Mouse (Mus musculus): ENCODE measurements around the gene Spi1. TPM values are rescaled to one million over a fixed set of nuclear protein-coding genes. Genes with fewer than 3 reads are reported as not detected.
A peak's percentile ranks its signal among the peaks of the same experiment; 100 is the strongest.

The Spi1 gene
- total RNA-seq, 2 experiments from 2014 or later: 3.4 to 4.8 TPM

GRCm38 (mm10) chr2:91053934-91054382 lies 28.2 kb upstream of the Spi1 start, which contains the start of gene Psmc3:
Psmc3 (plus strand) TSS chr2:91054009.
- Histone ChIP-seq H3K4me3 (peak within 1 kb of the TSS; percentile 94), H3K27ac (peak within 1 kb of the TSS; percentile 99)
- intact Hi-C loops (cut with DNase I): loop anchor here (2.0 kb wide), 1 partner anchor 113 kb away; the partner anchor contains the start of gene Celf1
- peak; percentile 95 to 97 for DNase-seq (ENCODE audit: extremely low spot score in 1 of 2, low spot score in 2 of 2)
- TF ChIP-seq CTCF (IDR thresholded peaks at IDR 0.05): no peak

DNA sequence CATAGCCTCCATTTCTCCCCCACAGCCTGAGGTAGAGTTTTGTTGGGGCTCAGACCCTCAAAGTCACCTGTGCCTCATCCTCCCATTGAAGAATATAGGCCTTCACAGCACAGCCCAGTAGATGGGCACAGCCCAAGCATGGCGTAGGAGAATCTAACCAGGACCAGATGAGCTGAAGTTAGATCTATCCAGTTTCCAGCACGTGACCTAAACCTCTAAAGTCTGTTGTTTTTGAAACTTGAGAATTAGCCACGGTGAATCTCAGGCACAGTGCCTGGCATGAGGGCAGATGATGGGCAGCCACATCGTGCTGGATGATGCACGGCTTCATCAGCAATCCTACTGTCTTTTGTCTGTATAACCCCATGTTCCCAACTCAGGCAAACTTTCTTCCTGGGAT lies 23.8 kb upstream of the Spi1 start:
- no peak for TF ChIP-seq CTCF (IDR thresholded peaks at IDR 0.05)
- DNase-seq (ENCODE audit: extremely low spot score in 1 of 2, low spot score in 2 of 2): no peak
- intact Hi-C loops (cut with DNase I): no loop called here
- Histone ChIP-seq H3K27ac (no peak overlapping the region), H3K4me3 (no peak overlapping the region)

DNA sequence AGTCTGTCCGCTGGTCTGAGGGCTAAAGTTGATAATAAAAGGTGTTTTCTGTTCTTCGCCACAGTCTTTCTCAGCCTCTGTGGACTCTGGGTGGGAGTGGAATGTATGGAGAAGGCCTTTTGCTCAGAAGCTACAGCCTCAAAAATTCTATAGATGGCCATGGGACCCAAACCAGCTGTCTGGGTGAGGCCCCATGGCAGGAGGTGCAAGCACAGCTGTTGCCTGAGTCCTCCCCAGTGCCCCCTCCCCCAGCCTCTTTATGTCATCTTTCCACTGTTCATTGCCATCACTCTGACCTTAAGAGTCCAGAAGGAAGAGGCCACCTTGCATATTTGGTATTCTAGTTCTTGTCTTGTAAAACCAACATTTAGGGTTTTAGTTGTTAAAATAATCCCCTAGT lies 22.8 kb upstream of the Spi1 start:
- intact Hi-C loops (cut with DNase I): no loop called here
- Histone ChIP-seq H3K4me3 (no peak overlapping the region), H3K27ac (no peak overlapping the region)
- TF ChIP-seq CTCF (IDR thresholded peaks at IDR 0.05): no peak
- DNase-seq (ENCODE audit: extremely low spot score in 1 of 2, low spot score in 2 of 2): no peak

DNA sequence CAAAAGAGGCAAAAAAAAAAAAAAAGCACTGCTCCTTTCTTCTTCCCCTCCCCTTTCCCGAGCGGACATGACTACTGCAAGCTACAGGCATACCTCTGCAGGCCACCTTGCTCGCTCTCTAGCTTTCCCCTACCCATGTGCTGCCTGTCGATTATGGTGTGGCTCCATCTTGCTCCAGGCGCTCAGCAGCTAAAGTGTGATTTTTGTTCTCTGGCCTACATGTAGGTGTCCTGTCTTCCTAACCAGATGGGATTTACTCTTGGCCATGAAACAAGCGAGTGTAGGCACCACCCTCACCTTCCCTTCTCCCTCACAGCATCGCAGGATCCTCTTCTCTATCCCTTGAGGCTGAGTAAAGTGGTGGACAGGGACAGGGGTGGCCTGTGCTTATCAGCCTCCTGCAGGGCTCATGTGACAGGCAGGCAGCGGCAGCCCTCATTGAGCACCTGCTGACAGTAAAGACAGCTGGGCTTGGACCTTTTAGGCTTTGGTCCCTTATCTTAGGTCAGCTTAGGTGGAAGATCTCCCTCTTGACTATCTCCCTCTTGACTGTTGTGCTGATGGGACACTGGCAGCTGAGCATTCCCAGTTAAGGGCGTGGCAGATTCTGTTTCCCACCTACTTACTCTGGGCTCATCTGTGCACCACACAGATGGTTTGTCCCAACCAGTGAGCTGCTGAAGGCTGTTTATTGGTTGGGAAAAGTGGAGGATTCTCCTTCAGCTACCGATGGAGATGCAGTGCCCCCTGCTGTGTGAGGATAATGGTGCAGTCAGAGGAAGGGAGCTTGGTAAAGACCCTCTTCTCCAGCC lies 21.4 kb upstream of the Spi1 start:
- intact Hi-C loops (cut with DNase I): loop anchor here (1.0 to 2.0 kb wide), 2 partner anchors 146 to 195 kb away; no protein-coding TSS in a partner anchor
- Histone ChIP-seq H3K4me3 (no peak overlapping the region), H3K27ac (peak overlapping the region; percentile 71)
- TF ChIP-seq CTCF (IDR thresholded peaks at IDR 0.05): peak; percentile 75
- peak; percentile 61 to 74 for DNase-seq (ENCODE audit: extremely low spot score in 1 of 2, low spot score in 2 of 2)

DNA sequence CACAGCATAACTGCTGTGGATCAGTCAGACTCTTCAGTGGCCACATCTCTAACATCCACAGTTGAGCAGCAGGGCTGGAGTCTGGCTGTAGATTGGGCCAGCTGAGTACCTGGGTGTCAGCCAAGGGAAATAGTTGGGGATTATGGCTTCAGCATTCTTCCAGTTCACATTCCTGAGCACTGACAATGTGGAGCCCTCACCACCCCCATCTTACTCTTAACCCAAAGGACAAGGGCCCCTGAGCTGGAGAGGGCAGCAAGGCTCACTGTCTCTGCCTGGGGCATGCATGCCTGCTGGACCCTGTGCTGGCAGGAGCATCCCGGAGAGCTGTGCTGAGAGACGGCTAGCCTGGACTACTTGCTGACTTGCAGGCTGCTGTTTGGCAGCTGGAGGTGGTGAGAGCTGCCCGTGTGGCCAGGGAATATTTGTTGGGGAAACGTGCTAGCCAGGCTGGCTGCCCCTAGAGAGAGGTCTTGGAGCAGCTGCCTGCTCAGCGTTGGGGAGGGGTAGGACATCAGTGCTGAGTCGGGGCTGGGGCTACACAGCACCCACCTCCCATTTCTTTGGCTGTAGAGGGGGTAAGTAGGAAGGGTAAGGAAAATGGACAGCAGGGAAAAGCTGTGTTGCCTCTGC lies 20.2 kb upstream of the Spi1 start:
- H3K27ac ChIP-seq: peak overlapping the region; percentile 71; the same call in 1 of the 2 replicates
- no peak for TF ChIP-seq CTCF (IDR thresholded peaks at IDR 0.05)
- intact Hi-C loops (cut with DNase I): loop anchor here (1.0 to 2.0 kb wide), 2 partner anchors 147 to 197 kb away; no protein-coding TSS in a partner anchor

GRCm38 (mm10) chr2:91062779-91063606 lies 19.2 kb upstream of the Spi1 start:
- DNase-seq (ENCODE audit: extremely low spot score in 1 of 2, low spot score in 2 of 2): no peak
- intact Hi-C loops (cut with DNase I): no loop called here

More for the DNA sequence above, 20.2 kb upstream of the Spi1 start:
- no peak overlapping the region for H3K4me3 ChIP-seq
- DNase-seq (ENCODE audit: extremely low spot score in 1 of 2, low spot score in 2 of 2): no peak

GRCm38 (mm10) chr2:91064211-91064610 lies 18.0 kb upstream of the Spi1 start:
- TF ChIP-seq CTCF (IDR thresholded peaks at IDR 0.05): peak; percentile 22
- intact Hi-C loops (cut with DNase I): no loop called here

More at GRCm38 (mm10) chr2:91062779-91063606, 19.2 kb upstream of the Spi1 start:
- Histone ChIP-seq H3K4me3 (no peak overlapping the region), H3K27ac (no peak overlapping the region; the same call in 1 of the 2 replicates)
- TF ChIP-seq CTCF (IDR thresholded peaks at IDR 0.05): no peak

DNA sequence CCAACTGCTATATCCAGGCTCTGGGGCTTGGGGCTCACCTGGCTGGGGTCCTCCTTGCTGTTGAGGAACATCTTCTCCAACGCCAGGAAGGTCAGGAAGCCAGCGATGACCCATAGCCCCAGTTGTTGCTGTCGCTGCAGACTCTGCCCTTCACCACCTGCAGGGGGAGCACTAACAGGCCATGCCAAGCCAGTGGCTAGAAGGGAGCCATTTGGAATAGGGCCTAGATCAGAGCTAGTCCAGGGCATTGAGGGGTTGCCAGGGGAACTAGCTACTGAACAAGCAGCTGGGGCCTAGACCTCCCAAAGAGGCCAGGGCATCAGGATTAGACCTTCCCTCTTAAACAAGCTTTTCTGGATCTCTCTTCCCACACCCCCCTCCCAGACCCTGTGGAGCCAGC lies 16.6 kb upstream of the Spi1 start:
- peak in 1 of 2 experiments; percentile 57 for DNase-seq (ENCODE audit: extremely low spot score in 1 of 2, low spot score in 2 of 2)
- Histone ChIP-seq H3K4me3 (no peak overlapping the region), H3K27ac (peak overlapping the region; percentile 57; the same call in 1 of the 2 replicates)
- peak; percentile 78 for TF ChIP-seq CTCF (IDR thresholded peaks at IDR 0.05)
- intact Hi-C loops (cut with DNase I): no loop called here

More at GRCm38 (mm10) chr2:91064211-91064610, 18.0 kb upstream of the Spi1 start:
- H3K27ac ChIP-seq: no peak overlapping the region
- no peak overlapping the region for H3K4me3 ChIP-seq
- no peak for DNase-seq (ENCODE audit: extremely low spot score in 1 of 2, low spot score in 2 of 2)

DNA sequence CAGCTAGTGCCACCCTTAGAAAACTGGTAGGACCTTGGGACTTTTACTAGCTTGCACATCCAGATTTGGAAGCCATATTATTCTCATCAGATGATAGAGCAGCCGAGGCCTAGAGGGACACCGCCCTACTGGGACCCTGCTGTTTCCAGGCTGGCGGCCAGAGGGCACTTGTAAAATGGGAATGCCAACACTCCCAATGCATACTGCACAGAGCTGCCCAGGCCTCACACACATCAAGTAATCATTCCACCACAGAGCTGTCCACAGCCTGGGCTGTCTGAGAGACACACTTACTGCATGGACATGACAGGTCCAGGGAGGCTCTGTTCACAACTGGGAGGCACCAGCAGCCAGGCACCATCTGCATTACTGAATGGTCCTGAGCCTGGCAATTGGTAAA lies 15.7 kb upstream of the Spi1 start:
- Histone ChIP-seq H3K4me3 (no peak overlapping the region), H3K27ac (no peak overlapping the region)
- DNase-seq (ENCODE audit: extremely low spot score in 1 of 2, low spot score in 2 of 2): no peak
- intact Hi-C loops (cut with DNase I): no loop called here
- TF ChIP-seq CTCF (IDR thresholded peaks at IDR 0.05): no peak

DNA sequence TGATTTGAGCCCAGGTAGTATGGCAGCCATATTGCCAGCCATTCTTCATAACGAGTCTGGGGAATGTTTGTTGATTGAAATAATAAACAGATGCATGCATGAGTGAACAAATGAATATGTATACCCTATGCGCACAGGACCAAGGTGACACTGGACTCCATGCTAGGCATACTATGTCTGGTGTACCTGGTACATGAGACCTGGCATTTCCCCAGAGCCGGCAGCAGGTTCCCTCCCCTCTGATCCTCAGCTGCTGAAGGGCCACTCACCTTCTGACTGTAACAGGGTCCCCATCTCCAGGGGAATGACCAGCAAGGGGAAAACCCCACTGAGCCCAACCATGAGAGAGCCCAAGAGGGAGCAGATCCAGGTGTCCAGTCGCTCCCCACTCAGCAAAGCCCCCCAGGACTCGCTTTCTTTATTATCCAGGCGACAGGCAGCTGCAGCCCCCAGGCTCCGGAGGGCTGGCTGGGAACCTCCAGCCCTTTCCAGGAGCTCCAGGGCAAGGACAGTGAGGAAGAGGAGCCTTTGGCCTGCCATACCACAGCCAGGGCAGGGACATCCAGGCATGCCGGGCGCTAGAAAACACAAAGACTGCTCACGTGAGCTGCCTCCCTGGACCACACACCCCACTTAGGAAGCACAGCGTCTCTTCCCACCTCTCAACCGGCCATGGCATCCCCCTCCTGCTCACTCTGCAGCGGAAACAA lies 13.9 kb upstream of the Spi1 start:
- H3K4me3 ChIP-seq: peak overlapping the region; percentile 89
- DNase-seq (ENCODE audit: extremely low spot score in 1 of 2, low spot score in 2 of 2): no peak
- intact Hi-C loops (cut with DNase I): no loop called here
- no peak overlapping the region; the same call in 1 of the 2 replicates for H3K27ac ChIP-seq
- TF ChIP-seq CTCF (IDR thresholded peaks at IDR 0.05): no peak

DNA sequence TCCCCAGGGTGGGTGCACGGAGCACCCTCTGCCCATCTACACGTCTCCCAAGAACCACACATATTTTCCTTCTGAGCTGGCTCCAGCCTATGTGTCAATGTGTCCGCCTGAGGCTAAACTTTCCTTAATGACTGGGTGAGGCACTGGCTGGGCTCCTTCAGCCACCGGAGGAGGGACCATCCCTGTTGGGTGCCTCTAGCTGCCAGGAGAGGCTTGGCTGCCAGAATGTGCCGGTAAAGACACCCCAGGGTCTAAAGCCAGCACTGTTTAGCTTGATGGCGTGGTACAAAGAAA lies 13.4 kb upstream of the Spi1 start:
- intact Hi-C loops (cut with DNase I): no loop called here
- H3K27ac ChIP-seq: peak overlapping the region; percentile 80; the same call in 1 of the 2 replicates
- DNase-seq (ENCODE audit: extremely low spot score in 1 of 2, low spot score in 2 of 2): no peak
- H3K4me3 ChIP-seq: peak overlapping the region; percentile 89
- no peak for TF ChIP-seq CTCF (IDR thresholded peaks at IDR 0.05)
